Mouse (Mus musculus) thymus, adult 2 months (tissue): ENCODE data around the gene Cacna2d3.

ENCODE experiments used
- CTCF ChIP-seq: fragments of 200-500 bp; IDR thresholded peaks from 2 replicates; pipeline ENCODE4 v1.5.1; 2012; ENCODE audit warnings: mild to moderate bottlenecking, control low read depth, low read length, moderate library complexity, borderline replicate concordance; ENCODE audit not compliant: control insufficient read depth, poor library complexity, insufficient read depth; ENCODE audit errors: extremely low read depth
- POLR2A ChIP-seq: fragments of 200-500 bp; IDR thresholded peaks from 2 replicates; pipeline ENCODE4 v1.6.1; 2012; ENCODE audit warnings: mild to moderate bottlenecking, low read length, control low read depth, moderate library complexity; ENCODE audit not compliant: control insufficient read depth, poor library complexity, insufficient read depth; ENCODE audit errors: extremely low read depth

DNA sequence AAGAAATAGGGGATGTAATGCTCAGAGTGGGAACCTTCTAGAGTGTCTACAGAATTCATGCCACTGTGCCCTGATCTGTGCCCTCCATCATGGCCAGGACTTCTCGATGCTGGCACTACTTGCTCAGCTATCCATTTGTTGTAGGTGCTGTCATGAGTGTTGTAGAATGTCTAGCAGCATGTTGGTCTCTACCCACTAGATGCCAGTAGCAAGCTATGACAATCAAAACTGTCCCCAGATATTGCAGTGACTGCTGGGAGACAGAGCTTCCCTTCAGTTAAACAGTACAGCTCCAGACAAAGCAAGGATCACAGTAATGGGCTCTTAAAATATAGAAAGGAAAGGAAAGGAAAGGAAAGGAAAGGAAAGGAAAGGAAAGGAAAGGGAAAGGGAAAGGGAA lies 771.9 kb downstream of the Cacna2d3 start:
- TF ChIP-seq POLR2A (no peak), CTCF (no peak)
